ENCODE assay signal across 12 mouse cellular contexts in the genomic region with DNA sequence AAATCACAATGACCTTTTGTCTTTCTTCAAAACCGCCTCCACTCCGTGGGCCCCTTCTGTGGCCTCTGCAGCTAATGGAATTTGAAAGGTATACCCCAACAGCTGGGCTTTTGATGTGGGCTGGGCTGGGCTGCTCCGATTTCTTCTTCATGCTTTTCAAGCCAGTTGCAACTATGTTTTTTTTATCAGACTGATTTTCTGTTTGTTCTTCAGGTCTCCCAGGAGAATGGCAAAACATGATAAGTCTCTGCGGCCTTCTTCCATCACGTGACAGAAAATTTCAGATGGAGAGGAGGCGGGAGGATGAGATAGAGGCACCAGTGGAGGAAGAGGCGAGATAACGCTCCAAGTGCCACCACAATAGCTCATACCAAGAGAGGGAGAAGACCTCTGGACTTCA. TPM values are rescaled to one million over a fixed set of nuclear protein-coding genes. Genes with fewer than 3 reads are reported as not detected.
DNase-seq lines count a peak whose midpoint lies in the region; ATAC-seq lines count a peak whose summit lies in the region.
"Had no signal": no experiment of that assay in that cellular context is flagged by ENCODE, and none has a peak within 500 bp of the region (broad histone marks: within the 10 kb centered on the region; RNA-seq: fewer than 3 reads in every experiment).

No protein-coding gene starts in this region.

- peak overlapping the region; percentile 24; the same call in 1 of the 2 replicates for H3K27ac ChIP-seq in heart, embryonic 13.5 days (replicated peaks)
- H3K27ac ChIP-seq in heart, embryonic 10.5 days, result no peak overlapping the region
- peak overlapping the region; percentile 83 for H3K27ac ChIP-seq in liver, embryonic 12.5 days
- H3K27ac ChIP-seq: midbrain, embryonic 12.5 days had no signal

- peak overlapping the region; percentile 34 for H3K4me2 ChIP-seq in heart, embryonic 13.5 days
- H3K4me2 ChIP-seq in liver, embryonic 12.5 days, result peak overlapping the region; percentile 64
- H3K4me2 ChIP-seq: midbrain, embryonic 12.5 days had no signal

- H3K36me3 ChIP-seq in heart, embryonic 13.5 days, result no peaks in the 10 kb centered on the region
- H3K36me3 ChIP-seq in heart, embryonic 10.5 days, result no peaks in the 10 kb centered on the region
- no peaks in the 10 kb centered on the region for H3K36me3 ChIP-seq in liver, embryonic 12.5 days
- H3K36me3 ChIP-seq: midbrain, embryonic 12.5 days had no signal

- H3K4me3 ChIP-seq in heart, embryonic 13.5 days, result no peak overlapping the region
- no peak overlapping the region for H3K4me3 ChIP-seq in heart, embryonic 10.5 days
- H3K4me3 ChIP-seq in liver, embryonic 12.5 days, result peak overlapping the region; percentile 21
- H3K4me3 ChIP-seq: midbrain, embryonic 12.5 days had no signal

- H3K9me3 ChIP-seq in heart, embryonic 13.5 days, result no peaks in the 10 kb centered on the region
- H3K9me3 ChIP-seq in heart, embryonic 10.5 days, result no peaks in the 10 kb centered on the region
- H3K9me3 ChIP-seq in liver, embryonic 12.5 days (replicated peaks), result no peaks in the 10 kb centered on the region
- H3K9me3 ChIP-seq: midbrain, embryonic 12.5 days had no signal

- no peak for DNase-seq in heart, embryonic 10.5 days (ENCODE audit: low spot score)
- peak; percentile 78 for DNase-seq in CD4-positive helper T cell, adult 2 months (ENCODE audit: low read depth, low spot score)
- DNase-seq in c-Kit-positive CD71-positive TER-119-positive erythroid progenitor cells, embryonic 14.5 days (ENCODE audit: low spot score), result peak; percentile 82
- DNase-seq in right cerebral cortex, adult 18-20 months, result no peak
- DNase-seq: heart, postnatal 10 days; lung, adult 18-20 months had no signal

- H3K4me1 ChIP-seq in heart, embryonic 13.5 days, result peaks cover 16% of the 10 kb centered on the region
- H3K4me1 ChIP-seq in heart, embryonic 10.5 days, result peaks cover 7% of the 10 kb centered on the region; the same call in 1 of the 2 replicates
- H3K4me1 ChIP-seq in liver, embryonic 12.5 days, result peaks cover 45% of the 10 kb centered on the region
- H3K4me1 ChIP-seq: midbrain, embryonic 12.5 days had no signal

- H3K9ac ChIP-seq in heart, embryonic 13.5 days, result no peak overlapping the region
- 0 out of 2 replicates have a peak overlapping the region, but pooled peaks have one; percentile 20 for H3K9ac ChIP-seq in liver, embryonic 12.5 days
- H3K9ac ChIP-seq: midbrain, embryonic 12.5 days had no signal

- ATAC-seq in heart, embryonic 13.5 days (ENCODE audit: extremely low read depth, insufficient number of reproducible peaks, low FRiP score, low TSS enrichment), result 0 out of 2 replicates have a peak, but pooled peaks have one; percentile 37
- ATAC-seq in liver, embryonic 12.5 days, result peak; percentile 92
- no peak for ATAC-seq in cerebellum, adult (ENCODE audit: insufficient number of reproducible peaks, low FRiP score, low TSS enrichment)
- ATAC-seq in granulocyte monocyte progenitor cell, adult 5-6 weeks (replicated peaks; ENCODE audit: poor library complexity, severe bottlenecking), result no peak

- WGBS in heart, embryonic 13.5 days, result 21% methylated on average over 8 of the region's 8 CpGs
- WGBS in heart, embryonic 10.5 days, result 32% methylated on average over 8 of the region's 8 CpGs
- WGBS in liver, embryonic 12.5 days (ENCODE audit: insufficient replicate concordance), result 16% methylated on average over 8 of the region's 8 CpGs

- H3K27me3 ChIP-seq in heart, embryonic 13.5 days (replicated peaks), result peaks cover 11% of the 10 kb centered on the region
- 0 out of 2 replicates have a peak, but pooled peaks cover 10% of the 10 kb centered on the region for H3K27me3 ChIP-seq in heart, embryonic 10.5 days (ENCODE audit: insufficient read depth, poor library complexity, severe bottlenecking)
- H3K27me3 ChIP-seq in liver, embryonic 12.5 days (replicated peaks), result peaks cover 17% of the 10 kb centered on the region
- H3K27me3 ChIP-seq: midbrain, embryonic 12.5 days had no signal

RNA-seq across cellular contexts. Expression of a gene that starts 37.0 kb away (rescaled TPM):
- polyA plus RNA-seq in heart, embryonic 13.5 days (2015; fragmentation: Nextera tagmentation; extraction: Ambion mirVana), result not detected in 2 replicates
- polyA plus RNA-seq in heart, embryonic 10.5 days (2016; fragmentation: Nextera tagmentation; extraction: Ambion mirVana), result not detected in 2 replicates
- not detected in 2 replicates for polyA plus RNA-seq in liver, embryonic 12.5 days (2016; fragmentation: Nextera tagmentation; extraction: Ambion mirVana)
- total RNA-seq in granulocyte monocyte progenitor cell, adult 5-6 weeks (2014; fragmentation: Nextera tagmentation), result not detected in 2 replicates
- total RNA-seq in granulocyte monocyte progenitor cell, adult 5-6 weeks (2017), result not detected in 2 replicates
- total RNA-seq: heart, postnatal 10 days; layer of hippocampus, postnatal 14 days had no signal
- polyA plus RNA-seq: midbrain, embryonic 12.5 days had no signal

Comparison
In these comparisons a context has a peak if more than half of its experiments do, and no peak if none do; other contexts are left out.
1. ATAC-seq: peak in heart, embryonic 13.5 days (single experiment) and liver, embryonic 12.5 days (single experiment); none in cerebellum, adult (single experiment) and granulocyte monocyte progenitor cell, adult 5-6 weeks (single experiment).
2. DNase-seq: peak in CD4-positive helper T cell, adult 2 months (single experiment) and c-Kit-positive CD71-positive TER-119-positive erythroid progenitor cells, embryonic 14.5 days (single experiment); none in heart, embryonic 10.5 days (single experiment) and right cerebral cortex, adult 18-20 months (single experiment).